Mouse (Mus musculus) embryonic facial prominence, embryonic 12.5 days (tissue): ENCODE measurements at regions not wholly inside any gene's neighbourhood (a gene's known extent, or its start where the extent isn't known, plus 50 kb on each side); places are given as distances from the start of the nearest gene placed in this dataset.

Source experiments
- ATAC-seq: fragments of 200-750 bp; cut with Nextera tagmentation; 2 replicates; pipeline ENCODE4 v1.8.0; 2017; ENCODE audit not compliant: insufficient number of reproducible peaks, insufficient read depth, low FRiP score, low TSS enrichment
- H3K27ac ChIP-seq: fragments of 300-500 bp; sonication (generic); 2 replicates; pipeline ENCODE4 v1.5.1; 2016; ENCODE audit warnings: mild to moderate bottlenecking
- H3K27me3 ChIP-seq: fragments of 300-500 bp; sonication (generic); 2 replicates; pipeline ENCODE4 v1.6.1; 2016; ENCODE audit warnings: mild to moderate bottlenecking, moderate library complexity
- H3K36me3 ChIP-seq: fragments of 300-500 bp; sonication (generic); 2 replicates; pipeline ENCODE4 v1.6.1; 2016; ENCODE audit warnings: mild to moderate bottlenecking
- H3K4me1 ChIP-seq: fragments of 300-500 bp; sonication (generic); 2 replicates; pipeline ENCODE4 v1.6.1; 2016
- H3K4me2 ChIP-seq: fragments of 300-500 bp; sonication (generic); replicated peaks from 2 replicates; pipeline ENCODE4 v1.6.1; 2016; ENCODE audit warnings: mild to moderate bottlenecking, moderate library complexity
- H3K4me3 ChIP-seq: fragments of 300-500 bp; sonication (generic); 2 replicates; pipeline ENCODE4 v1.5.1; 2016; ENCODE audit warnings: mild to moderate bottlenecking
- H3K9ac ChIP-seq: fragments of 300-500 bp; sonication (generic); 2 replicates; pipeline ENCODE4 v1.6.1; 2016; ENCODE audit warnings: mild to moderate bottlenecking, moderate library complexity
- H3K9me3 ChIP-seq: fragments of 300-500 bp; sonication (generic); 2 replicates; pipeline ENCODE4 v1.6.1; 2016; ENCODE audit warnings: mild to moderate bottlenecking, moderate library complexity
- WGBS: fragments of 180-500 bp; shearing (Covaris S2); methylation state at CpG from one replicate; pipeline ENCODE4 v1.1.7; 2016; 5-methylcytosine and 5-hydroxymethylcytosine counted together

GRCm38 (mm10) chr14:28777791-28778190, 240.2 kb upstream of the Lrtm1 start:
- no peak for ATAC-seq
- Histone ChIP-seq H3K36me3 (no peaks in the 10 kb centered on the region), H3K4me3 (no peak overlapping the region), H3K9me3 (no peaks in the 10 kb centered on the region), H3K27ac (no peak overlapping the region), H3K4me2 (no peak overlapping the region), H3K9ac (no peak overlapping the region), H3K27me3 (no peaks in the 10 kb centered on the region), H3K4me1 (peaks cover 20% of the 10 kb centered on the region; the same call in 1 of the 2 replicates)
- 87% methylated on average over 8 of the region's 8 CpGs for WGBS

GRCm38 (mm10) chr14:28781660-28782059, 236.3 kb upstream of the Lrtm1 start:
- ATAC-seq = no peak
- Histone ChIP-seq H3K9me3 (no peaks in the 10 kb centered on the region), H3K9ac (no peak overlapping the region), H3K27ac (no peak overlapping the region), H3K4me1 (no peaks in the 10 kb centered on the region), H3K4me2 (no peak overlapping the region), H3K36me3 (no peaks in the 10 kb centered on the region), H3K4me3 (no peak overlapping the region), H3K27me3 (no peaks in the 10 kb centered on the region)
- WGBS = 90% methylated on average over 7 of the region's 7 CpGs

- no peak for ATAC-seq
- H3K27ac ChIP-seq = no peak overlapping the region
- H3K4me2 ChIP-seq = no peak overlapping the region
- H3K27me3 ChIP-seq = no peaks in the 10 kb centered on the region
- no peak overlapping the region for H3K9ac ChIP-seq
- WGBS = 75% methylated on average over 6 of the region's 6 CpGs
- no peak overlapping the region for H3K4me3 ChIP-seq
- H3K9me3 ChIP-seq = no peaks in the 10 kb centered on the region
- no peaks in the 10 kb centered on the region for H3K36me3 ChIP-seq
- no peaks in the 10 kb centered on the region for H3K4me1 ChIP-seq
These were observed 233.8 kb upstream of the Lrtm1 start for GRCm38 (mm10) chr14:28784106-28784633.

- H3K27ac ChIP-seq = no peak overlapping the region
- H3K9me3 ChIP-seq = no peaks in the 10 kb centered on the region
- H3K27me3 ChIP-seq = no peaks in the 10 kb centered on the region
- H3K4me2 ChIP-seq = peak overlapping the region; percentile 30
- H3K4me3 ChIP-seq = no peak overlapping the region
- no peak for ATAC-seq
- peaks cover 5% of the 10 kb centered on the region; the same call in 1 of the 2 replicates for H3K4me1 ChIP-seq
- no peaks in the 10 kb centered on the region for H3K36me3 ChIP-seq
- WGBS = 2% methylated on average over 4 of the region's 4 CpGs
- H3K9ac ChIP-seq = no peak overlapping the region
These were observed 219.7 kb upstream of the Lrtm1 start for GRCm38 (mm10) chr14:28798290-28798689.

GRCm38 (mm10) chr14:28801681-28802080, 216.3 kb upstream of the Lrtm1 start:
- Histone ChIP-seq H3K4me1 (peaks cover 5% of the 10 kb centered on the region; the same call in 1 of the 2 replicates), H3K9me3 (no peaks in the 10 kb centered on the region), H3K9ac (no peak overlapping the region), H3K27me3 (no peaks in the 10 kb centered on the region), H3K36me3 (no peaks in the 10 kb centered on the region), H3K4me2 (no peak overlapping the region), H3K4me3 (no peak overlapping the region), H3K27ac (no peak overlapping the region)
- no peak for ATAC-seq
- 56% methylated on average over 4 of the region's 4 CpGs for WGBS

- no peaks in the 10 kb centered on the region for H3K9me3 ChIP-seq
- H3K27ac ChIP-seq = no peak overlapping the region
- H3K4me2 ChIP-seq = no peak overlapping the region
- no peak overlapping the region for H3K9ac ChIP-seq
- H3K4me1 ChIP-seq = peaks cover 5% of the 10 kb centered on the region; the same call in 1 of the 2 replicates
- WGBS = 71% methylated on average over 5 of the region's 5 CpGs
- H3K36me3 ChIP-seq = no peaks in the 10 kb centered on the region
- H3K4me3 ChIP-seq = no peak overlapping the region
- no peaks in the 10 kb centered on the region for H3K27me3 ChIP-seq
- ATAC-seq = no peak
These were observed 215.9 kb upstream of the Lrtm1 start for GRCm38 (mm10) chr14:28802126-28802525.

- Histone ChIP-seq H3K9ac (no peak overlapping the region), H3K27ac (no peak overlapping the region), H3K36me3 (no peaks in the 10 kb centered on the region), H3K4me1 (no peaks in the 10 kb centered on the region), H3K9me3 (no peaks in the 10 kb centered on the region), H3K4me3 (no peak overlapping the region), H3K27me3 (no peaks in the 10 kb centered on the region), H3K4me2 (no peak overlapping the region)
- 88% methylated on average over 4 of the region's 4 CpGs for WGBS
- ATAC-seq = no peak
These were observed 209.9 kb upstream of the Lrtm1 start for GRCm38 (mm10) chr14:28808094-28808493.

DNA sequence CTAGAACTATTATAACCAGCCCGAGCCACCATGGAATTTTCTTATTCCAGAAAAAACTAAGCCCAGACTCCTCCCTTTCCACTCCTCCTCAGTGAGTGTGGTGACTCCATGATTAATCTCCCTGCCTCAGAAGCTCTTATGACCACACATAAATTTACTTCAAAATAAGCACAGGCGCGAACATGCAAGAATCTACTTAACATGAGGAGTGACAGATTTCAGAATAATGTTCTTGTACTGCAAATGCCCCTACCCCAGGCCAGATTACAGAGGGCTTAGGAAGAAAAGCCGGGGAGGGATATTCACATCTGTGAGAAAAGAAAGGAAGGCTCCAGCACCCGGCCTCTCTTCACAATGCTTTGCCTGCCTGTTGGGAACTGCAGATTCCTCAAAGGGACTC, 208.7 kb upstream of the Lrtm1 start:
- H3K36me3 ChIP-seq = no peaks in the 10 kb centered on the region
- no peaks in the 10 kb centered on the region for H3K27me3 ChIP-seq
- H3K4me2 ChIP-seq = no peak overlapping the region
- H3K27ac ChIP-seq = no peak overlapping the region
- H3K4me1 ChIP-seq = peaks cover 4% of the 10 kb centered on the region; the same call in 1 of the 2 replicates
- ATAC-seq = no peak
- H3K4me3 ChIP-seq = no peak overlapping the region
- no peak overlapping the region for H3K9ac ChIP-seq
- H3K9me3 ChIP-seq = no peaks in the 10 kb centered on the region
- 65% methylated on average over 5 of the region's 5 CpGs for WGBS

- Histone ChIP-seq H3K4me1 (no peaks in the 10 kb centered on the region; the same call in 1 of the 2 replicates), H3K9ac (no peak overlapping the region), H3K36me3 (no peaks in the 10 kb centered on the region), H3K27me3 (no peaks in the 10 kb centered on the region), H3K4me2 (no peak overlapping the region), H3K27ac (no peak overlapping the region), H3K4me3 (no peak overlapping the region), H3K9me3 (no peaks in the 10 kb centered on the region)
- WGBS = 83% methylated on average over 5 of the region's 5 CpGs
- ATAC-seq = no peak
These were observed 197.0 kb upstream of the Lrtm1 start for GRCm38 (mm10) chr14:28820970-28821369.

GRCm38 (mm10) chr14:28827186-28827585, 190.8 kb upstream of the Lrtm1 start:
- H3K4me1 ChIP-seq = no peaks in the 10 kb centered on the region
- no peak overlapping the region for H3K9ac ChIP-seq
- H3K9me3 ChIP-seq = no peaks in the 10 kb centered on the region
- no peaks in the 10 kb centered on the region for H3K27me3 ChIP-seq
- no peak overlapping the region for H3K4me2 ChIP-seq
- no peak overlapping the region for H3K27ac ChIP-seq
- WGBS = 75% methylated on average over 6 of the region's 6 CpGs
- no peak for ATAC-seq
- no peak overlapping the region for H3K4me3 ChIP-seq
- H3K36me3 ChIP-seq = no peaks in the 10 kb centered on the region

DNA sequence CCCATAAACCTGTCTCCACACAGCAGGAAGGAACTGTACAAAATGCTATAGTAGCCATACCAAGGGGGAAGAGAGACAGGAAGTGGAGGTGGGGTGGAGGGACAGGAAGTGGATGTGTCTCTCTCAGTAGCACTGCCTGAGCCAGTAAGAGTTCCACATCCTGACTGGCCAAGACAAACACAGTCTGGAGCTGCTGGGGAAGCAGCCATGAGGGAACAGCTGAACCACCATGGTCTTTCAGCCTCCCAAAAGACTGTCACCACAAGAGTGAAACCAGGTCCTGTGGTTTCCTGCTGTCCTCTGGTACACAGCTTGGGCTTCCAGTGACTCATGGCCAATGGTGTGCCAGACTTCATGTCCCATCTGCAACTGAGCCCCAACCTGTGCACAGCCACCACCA, 180.9 kb upstream of the Lrtm1 start:
- Histone ChIP-seq H3K4me2 (no peak overlapping the region), H3K27me3 (no peaks in the 10 kb centered on the region), H3K36me3 (no peaks in the 10 kb centered on the region), H3K4me3 (no peak overlapping the region), H3K4me1 (no peaks in the 10 kb centered on the region), H3K27ac (no peak overlapping the region), H3K9ac (no peak overlapping the region), H3K9me3 (no peaks in the 10 kb centered on the region)
- no peak for ATAC-seq

GRCm38 (mm10) chr14:28848831-28849590, 169.0 kb upstream of the Lrtm1 start:
- no peak for ATAC-seq
- no peak overlapping the region for H3K9ac ChIP-seq
- no peak overlapping the region for H3K4me2 ChIP-seq
- no peak overlapping the region for H3K27ac ChIP-seq
- WGBS = 14% methylated on average over 2 of the region's 2 CpGs
- no peaks in the 10 kb centered on the region for H3K36me3 ChIP-seq
- H3K27me3 ChIP-seq = no peaks in the 10 kb centered on the region
- H3K9me3 ChIP-seq = no peaks in the 10 kb centered on the region
- no peaks in the 10 kb centered on the region for H3K4me1 ChIP-seq
- H3K4me3 ChIP-seq = no peak overlapping the region
